Mouse (Mus musculus) CH12.LX (cell line): ENCODE results near the gene 5730596B20Rik. TPM values are rescaled to one million over a fixed set of nuclear protein-coding genes. Genes with fewer than 3 reads are reported as not detected.

Source experiments
- DNase-seq: peaks from one replicate; pipeline ENCODE4 v3.0.0-alpha.2; 2013; ENCODE audit errors: extremely low read depth
- H3K27ac ChIP-seq: 2 replicates; pipeline ENCODE4 v1.5.1; 2012; ENCODE audit warnings: low read depth, mild to moderate bottlenecking, control low read depth, moderate library complexity; ENCODE audit not compliant: insufficient read depth
- H3K27me3 ChIP-seq: replicated peaks from 2 replicates; pipeline ENCODE3; 2012; ENCODE audit warnings: inconsistent platforms
- H3K36me3 ChIP-seq, 2 experiments: replicated peaks in 1 of 2; 2 replicates each; pipeline versions ENCODE3 to v1.6.1; 2012; ENCODE audit warnings: inconsistent platforms in 1 of 2, low read length in 1 of 2, mild to moderate bottlenecking in 1 of 2, mixed read lengths in 1 of 2, moderate library complexity in 1 of 2; ENCODE audit not compliant: control insufficient read depth in 1 of 2, insufficient read depth in 1 of 2
- H3K4me1 ChIP-seq, 2 experiments: 2 replicates each; pipeline ENCODE4 v1.6.1; 2012; ENCODE audit warnings: inconsistent platforms in 1 of 2, moderate library complexity in 1 of 2; ENCODE audit not compliant: insufficient read depth in 2 of 2, control insufficient read depth in 1 of 2
- H3K4me2 ChIP-seq: 2 replicates; pipeline ENCODE4 v1.6.1; 2012; ENCODE audit warnings: low read depth, mild to moderate bottlenecking, control low read depth; ENCODE audit not compliant: poor library complexity, insufficient read depth, severe bottlenecking
- H3K4me3 ChIP-seq, 3 experiments: fragments of 150-350 bp in 1 of 3; sonication (generic) in 1 of 3; replicated peaks in 1 of 3; 2 replicates each; pipeline versions ENCODE3 to v1.5.1; 2011 to 2012; ENCODE audit warnings: low read depth in 2 of 3, low read length in 2 of 3, mild to moderate bottlenecking in 2 of 3, moderate library complexity in 2 of 3, control low read depth in 1 of 3, improper control_type of control experiment in 1 of 3, inconsistent platforms in 1 of 3, mixed read lengths in 1 of 3; ENCODE audit not compliant: poor library complexity in 1 of 3
- H3K79me2 ChIP-seq: replicated peaks from 2 replicates; pipeline ENCODE4 v1.6.1; 2012; ENCODE audit warnings: mild to moderate bottlenecking, moderate library complexity; ENCODE audit not compliant: control insufficient read depth, poor library complexity, insufficient read depth, severe bottlenecking; ENCODE audit errors: extremely low read depth
- H3K9ac ChIP-seq: 2 replicates; pipeline ENCODE4 v1.6.1; 2012; ENCODE audit warnings: low read depth, mild to moderate bottlenecking, control low read depth, moderate library complexity; ENCODE audit not compliant: insufficient read depth
- H3K9me3 ChIP-seq: replicated peaks from 2 replicates; pipeline ENCODE3; 2012; ENCODE audit warnings: low read length, inconsistent platforms, mixed read lengths
- CHD1 ChIP-seq: IDR thresholded peaks from 2 replicates; pipeline ENCODE4 v1.6.1; 2012; ENCODE audit warnings: low read depth, low read length, improper control_type of control experiment, inconsistent platforms
- CTCF ChIP-seq, 2 experiments: IDR thresholded peaks in 1 of 2; conservative IDR thresholded peaks in 1 of 2; 2 replicates each; pipeline ENCODE4 v1.5.1; 2011 to 2012; ENCODE audit warnings: low read depth in 2 of 2, low read length in 2 of 2, improper control_type of control experiment in 1 of 2, inconsistent platforms in 1 of 2, mild to moderate bottlenecking in 1 of 2, moderate library complexity in 1 of 2
- E2F4 ChIP-seq: IDR thresholded peaks from 2 replicates; pipeline ENCODE4 v1.6.1; 2011; ENCODE audit warnings: low read depth, low read length, improper control_type of control experiment; ENCODE audit not compliant: insufficient replicate concordance
- ETS1 ChIP-seq: conservative IDR thresholded peaks from 2 replicates; pipeline ENCODE4 v1.6.1; 2012; ENCODE audit warnings: low read depth, mild to moderate bottlenecking, inconsistent platforms, low read length, improper control_type of control experiment, moderate library complexity
- GABPA ChIP-seq: IDR thresholded peaks from 2 replicates; pipeline ENCODE4 v1.6.1; 2012; ENCODE audit warnings: low read depth, low read length, improper control_type of control experiment, inconsistent platforms; ENCODE audit not compliant: insufficient replicate concordance
- JUN ChIP-seq: IDR thresholded peaks from 2 replicates; pipeline ENCODE4 v1.6.1; 2011; ENCODE audit warnings: low read depth, mild to moderate bottlenecking, low read length, improper control_type of control experiment, moderate library complexity; ENCODE audit not compliant: insufficient read depth
- JUND ChIP-seq: conservative IDR thresholded peaks from 2 replicates; pipeline ENCODE4 v1.6.1; 2011; ENCODE audit warnings: low read depth, low read length, improper control_type of control experiment
- MAX ChIP-seq: IDR thresholded peaks from 2 replicates; pipeline ENCODE4 v1.6.1; 2011; ENCODE audit warnings: low read length, improper control_type of control experiment
- MAZ ChIP-seq: IDR thresholded peaks from 2 replicates; pipeline ENCODE4 v1.6.1; 2012; ENCODE audit warnings: low read depth, mild to moderate bottlenecking, inconsistent platforms, low read length, improper control_type of control experiment, moderate library complexity
- MEF2A ChIP-seq: IDR thresholded peaks from 2 replicates; pipeline ENCODE4 v1.6.1; 2014; ENCODE audit warnings: low read depth, mild to moderate bottlenecking, inconsistent platforms, low read length, improper control_type of control experiment, borderline replicate concordance
- MXI1 ChIP-seq: IDR thresholded peaks from 2 replicates; pipeline ENCODE4 v1.6.1; 2011; ENCODE audit warnings: mild to moderate bottlenecking, low read depth, low read length, improper control_type of control experiment
- MYC ChIP-seq: IDR thresholded peaks from 2 replicates; pipeline ENCODE4 v1.6.1; 2011; ENCODE audit warnings: low read depth, mild to moderate bottlenecking, improper control_type of control experiment, low read length
- NELFE ChIP-seq: IDR thresholded peaks from 2 replicates; pipeline ENCODE4 v1.6.1; 2011; ENCODE audit warnings: low read depth, low read length, improper control_type of control experiment
- RCOR1 ChIP-seq: conservative IDR thresholded peaks from 2 replicates; pipeline ENCODE4 v1.6.1; 2012; ENCODE audit warnings: low read depth, mild to moderate bottlenecking, inconsistent platforms, low read length, improper control_type of control experiment
- USF2 ChIP-seq: conservative IDR thresholded peaks from 2 replicates; pipeline ENCODE4 v1.6.1; 2011; ENCODE audit warnings: low read depth, low read length, improper control_type of control experiment
- dilution Hi-C: fragments of 300-500 bp; cut with MboI; formaldehyde crosslinking; loops from 2 replicates; pipeline ENCODE4 v1.14.3; 2020; ENCODE audit warnings: low sequenced_read_pairs; ENCODE audit not compliant: extremely low pct_unique_long_range_greater_than_20kb, extremely low pct_ligation_motif_present
- in situ Hi-C: fragments of 300-500 bp; cut with MboI; formaldehyde crosslinking; loops from 3 replicates; pipeline ENCODE4 v1.14.3; 2019; ENCODE audit warnings: low sequenced_read_pairs, low pct_ligation_motif_present, low pct_unique_long_range_greater_than_20kb, mixed read lengths
- polyA plus RNA-seq: library from polyadenylated mRNA; unstranded; fragments of >175 nt; gene quantifications from 2 replicates; pipeline ENCODE4 v1.2.1, GENCODE M21; 2012; ENCODE audit warnings: low read depth; ENCODE audit not compliant: insufficient read length
- total RNA-seq, 2 experiments: library from RNA; depleted of rRNA; stranded (reverse); fragments of 300-350 nt in 1 of 2; fragments of >200 nt in 1 of 2; gene quantifications; 2 replicates each; pipeline ENCODE4 v1.2.3; 2012 to 2014

Gene 5730596B20Rik
- total and polyA plus RNA-seq, 3 experiments: 0.07 TPM; not detected in 2

DNA sequence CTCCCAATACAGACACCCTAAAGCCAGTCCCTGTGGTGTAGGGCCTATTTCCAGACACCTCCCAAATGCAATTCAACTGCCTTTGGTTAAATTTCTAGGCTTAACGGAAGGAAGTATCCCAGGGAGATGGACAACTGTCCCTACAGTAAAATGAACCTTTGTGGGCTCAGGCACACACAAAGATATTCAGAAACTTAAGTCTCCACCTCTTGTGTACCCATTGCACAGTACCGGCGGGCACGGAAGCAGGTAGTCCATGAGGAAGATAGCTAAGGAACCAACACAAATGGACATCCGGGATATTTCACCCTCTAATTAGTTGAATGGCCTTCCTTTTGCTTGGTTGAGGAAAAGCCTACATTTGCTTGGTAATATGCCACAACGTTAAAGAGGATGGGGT is 907 bp upstream of the 5730596B20Rik start:
- in situ Hi-C loops: no loop called here
- Histone ChIP-seq H3K79me2 (no peaks in the 10 kb centered on the region), H3K36me3 (peaks cover 0 to 3% of the 10 kb centered on the region in 2 experiments), H3K27me3 (no peaks in the 10 kb centered on the region), H3K9me3 (peaks cover 9% of the 10 kb centered on the region), H3K4me3 (no peak overlapping the region), H3K4me2 (no peak overlapping the region), H3K27ac (no peak overlapping the region), H3K4me1 (no peaks in the 10 kb centered on the region), H3K9ac (no peak overlapping the region)
- dilution Hi-C loops: no loop called here
- TF ChIP-seq JUND (no peak), CTCF (conservative IDR thresholded peaks at IDR 0.05 in 1 of 2, IDR thresholded peaks at IDR 0.05 in 1 of 2; ENCODE audit: low read depth in 2 of 2, low read length in 2 of 2) (no peak), CHD1 (no peak), E2F4 (no peak), MYC (no peak), NELFE (no peak), USF2 (no peak), ETS1 (no peak), MAZ (no peak), GABPA (no peak), MAX (no peak), MEF2A (no peak), MXI1 (no peak), JUN (no peak)
- DNase-seq: no peak

GRCm38 (mm10) chr6:52177806-52178205 is 508 bp downstream of the 5730596B20Rik start:
- no peaks in the 10 kb centered on the region for H3K27me3 ChIP-seq
- H3K4me3 ChIP-seq: no peak overlapping the region
- H3K79me2 ChIP-seq: no peaks in the 10 kb centered on the region
- H3K36me3 ChIP-seq: no peaks in the 10 kb centered on the region
- no peak overlapping the region for H3K4me2 ChIP-seq
- H3K9me3 ChIP-seq: peaks cover 5% of the 10 kb centered on the region
- no peak overlapping the region for H3K9ac ChIP-seq
- dilution Hi-C loops (no loop called here), in situ Hi-C loops (no loop called here)
- DNase-seq: no peak
- H3K4me1 ChIP-seq: no peaks in the 10 kb centered on the region
- H3K27ac ChIP-seq: no peak overlapping the region
- TF ChIP-seq RCOR1: no peak
